Mouse (Mus musculus) hindbrain, embryonic 11.5 days (tissue): ENCODE measurements at regions not wholly inside any gene's neighbourhood (a gene's known extent, or its start where the extent isn't known, plus 50 kb on each side); places are given as distances from the start of the nearest gene placed in this dataset.

Experiments
- ATAC-seq: fragments of 200-750 bp; cut with Nextera tagmentation; 2 replicates; pipeline ENCODE4 v1.8.0; 2017; ENCODE audit warnings: mild to moderate bottlenecking, moderate TSS enrichment, moderate library complexity; ENCODE audit not compliant: low FRiP score
- DNase-seq: peaks from one replicate; pipeline ENCODE4 v3.0.0-alpha.2; 2015; ENCODE audit warnings: low spot score
- H3K27ac ChIP-seq: fragments of 300-500 bp; sonication (generic); 2 replicates; pipeline ENCODE4 v1.5.1; 2014; ENCODE audit warnings: mild to moderate bottlenecking, low read depth, low read length
- H3K27me3 ChIP-seq: fragments of 300-500 bp; sonication (generic); 2 replicates; pipeline ENCODE4 v1.6.1; 2014; ENCODE audit warnings: mild to moderate bottlenecking, low read length, moderate library complexity, mixed read lengths; ENCODE audit not compliant: control insufficient read depth, insufficient read depth
- H3K36me3 ChIP-seq: fragments of 300-500 bp; sonication (generic); 2 replicates; pipeline ENCODE4 v1.6.1; 2014; ENCODE audit warnings: mild to moderate bottlenecking, low read length, moderate library complexity, mixed read lengths; ENCODE audit not compliant: control insufficient read depth, insufficient read depth
- H3K4me1 ChIP-seq: fragments of 300-500 bp; sonication (generic); replicated peaks from 2 replicates; pipeline ENCODE4 v1.6.1; 2014; ENCODE audit warnings: low read length, mixed read lengths; ENCODE audit not compliant: control insufficient read depth, insufficient read depth
- H3K4me2 ChIP-seq: fragments of 300-500 bp; sonication (generic); replicated peaks from 2 replicates; pipeline ENCODE4 v1.6.1; 2014; ENCODE audit warnings: mild to moderate bottlenecking, low read depth, low read length
- H3K4me3 ChIP-seq: fragments of 300-500 bp; sonication (generic); 2 replicates; pipeline ENCODE4 v1.5.1; 2014; ENCODE audit warnings: low read depth, low read length
- H3K9ac ChIP-seq: fragments of 300-500 bp; sonication (generic); 2 replicates; pipeline ENCODE4 v1.6.1; 2014; ENCODE audit warnings: low read depth, low read length
- H3K9me3 ChIP-seq: fragments of 300-500 bp; sonication (generic); 2 replicates; pipeline ENCODE4 v1.6.1; 2016; ENCODE audit warnings: low read length; ENCODE audit not compliant: control insufficient read depth
- WGBS: fragments of 180-500 bp; shearing (Covaris S2); extraction: QIAGEN DNeasy Blood & Tissue Kit; methylation state at CpG from one replicate; pipeline ENCODE4 v1.1.7; 2014; 5-methylcytosine and 5-hydroxymethylcytosine counted together

- Histone ChIP-seq H3K36me3 (no peaks in the 10 kb centered on the region), H3K9me3 (no peaks in the 10 kb centered on the region), H3K9ac (no peak overlapping the region), H3K4me2 (no peak overlapping the region), H3K4me1 (no peaks in the 10 kb centered on the region), H3K27ac (no peak overlapping the region), H3K4me3 (no peak overlapping the region), H3K27me3 (no peaks in the 10 kb centered on the region)
- DNase-seq (no peak), ATAC-seq (no peak)
- WGBS: 79% methylated on average over 3 of the region's 3 CpGs
These were observed 146.1 kb upstream of the Lyplal1 start for GRCm38 (mm10) chr1:186263196-186263595.

- H3K27ac ChIP-seq: no peak overlapping the region
- no peak overlapping the region for H3K4me3 ChIP-seq
- H3K4me2 ChIP-seq: no peak overlapping the region
- no peak overlapping the region for H3K9ac ChIP-seq
- H3K4me1 ChIP-seq: no peaks in the 10 kb centered on the region
- H3K36me3 ChIP-seq: no peaks in the 10 kb centered on the region
- no peaks in the 10 kb centered on the region for H3K9me3 ChIP-seq
- H3K27me3 ChIP-seq: no peaks in the 10 kb centered on the region
- no peak for ATAC-seq
- no peak for DNase-seq
- WGBS: 76% methylated on average over 6 of the region's 6 CpGs
These were observed 144.9 kb upstream of the Lyplal1 start for GRCm38 (mm10) chr1:186262040-186262439.

- no peaks in the 10 kb centered on the region for H3K4me1 ChIP-seq
- H3K9me3 ChIP-seq: no peaks in the 10 kb centered on the region
- 31% methylated on average over 4 of the region's 4 CpGs for WGBS
- H3K27ac ChIP-seq: no peak overlapping the region
- H3K27me3 ChIP-seq: no peaks in the 10 kb centered on the region
- ATAC-seq (peak; percentile 73), DNase-seq (peak; percentile 61)
- no peak overlapping the region for H3K4me2 ChIP-seq
- no peaks in the 10 kb centered on the region for H3K36me3 ChIP-seq
- H3K4me3 ChIP-seq: no peak overlapping the region
- H3K9ac ChIP-seq: no peak overlapping the region
These were observed 144.3 kb upstream of the Lyplal1 start for GRCm38 (mm10) chr1:186261326-186261833.

GRCm38 (mm10) chr1:186257611-186258010, 140.5 kb upstream of the Lyplal1 start:
- Histone ChIP-seq H3K9ac (no peak overlapping the region), H3K4me3 (no peak overlapping the region), H3K4me1 (no peaks in the 10 kb centered on the region), H3K36me3 (no peaks in the 10 kb centered on the region), H3K27me3 (no peaks in the 10 kb centered on the region), H3K27ac (no peak overlapping the region), H3K9me3 (no peaks in the 10 kb centered on the region), H3K4me2 (no peak overlapping the region)
- no peak for ATAC-seq
- 75% methylated on average over 1 of the region's 1 CpGs for WGBS
- DNase-seq: no peak

GRCm38 (mm10) chr1:186255476-186256080, 138.5 kb upstream of the Lyplal1 start:
- H3K27me3 ChIP-seq: no peaks in the 10 kb centered on the region
- no peaks in the 10 kb centered on the region for H3K36me3 ChIP-seq
- ATAC-seq (no peak), DNase-seq (no peak)
- no peak overlapping the region for H3K9ac ChIP-seq
- H3K27ac ChIP-seq: no peak overlapping the region
- H3K4me2 ChIP-seq: no peak overlapping the region
- no peaks in the 10 kb centered on the region for H3K9me3 ChIP-seq
- H3K4me3 ChIP-seq: no peak overlapping the region
- WGBS: 68% methylated on average over 8 of the region's 8 CpGs
- H3K4me1 ChIP-seq: no peaks in the 10 kb centered on the region

- Histone ChIP-seq H3K27ac (no peak overlapping the region), H3K9ac (no peak overlapping the region), H3K4me2 (no peak overlapping the region), H3K27me3 (no peaks in the 10 kb centered on the region), H3K4me3 (no peak overlapping the region), H3K9me3 (no peaks in the 10 kb centered on the region), H3K4me1 (no peaks in the 10 kb centered on the region), H3K36me3 (no peaks in the 10 kb centered on the region)
- 66% methylated on average over 3 of the region's 3 CpGs for WGBS
- DNase-seq (no peak), ATAC-seq (no peak)
These were observed 137.4 kb upstream of the Lyplal1 start for GRCm38 (mm10) chr1:186254500-186254899.

- H3K9me3 ChIP-seq: no peaks in the 10 kb centered on the region
- H3K36me3 ChIP-seq: no peaks in the 10 kb centered on the region
- no peaks in the 10 kb centered on the region for H3K4me1 ChIP-seq
- no peak overlapping the region for H3K27ac ChIP-seq
- H3K9ac ChIP-seq: no peak overlapping the region
- no peak overlapping the region for H3K4me2 ChIP-seq
- no peak overlapping the region for H3K4me3 ChIP-seq
- ATAC-seq (no peak), DNase-seq (no peak)
- WGBS: 83% methylated on average over 4 of the region's 4 CpGs
- no peaks in the 10 kb centered on the region for H3K27me3 ChIP-seq
These were observed 135.4 kb upstream of the Lyplal1 start for GRCm38 (mm10) chr1:186252551-186252950.

- H3K4me1 ChIP-seq: no peaks in the 10 kb centered on the region
- H3K4me2 ChIP-seq: no peak overlapping the region
- no peaks in the 10 kb centered on the region for H3K27me3 ChIP-seq
- H3K36me3 ChIP-seq: no peaks in the 10 kb centered on the region
- no peak for ATAC-seq
- no peak overlapping the region for H3K9ac ChIP-seq
- DNase-seq: no peak
- 65% methylated on average over 4 of the region's 4 CpGs for WGBS
- H3K9me3 ChIP-seq: no peaks in the 10 kb centered on the region
- H3K4me3 ChIP-seq: no peak overlapping the region
- H3K27ac ChIP-seq: no peak overlapping the region
These were observed 133.2 kb upstream of the Lyplal1 start for GRCm38 (mm10) chr1:186250316-186250715.

GRCm38 (mm10) chr1:186249214-186249613, 132.1 kb upstream of the Lyplal1 start:
- DNase-seq (no peak), ATAC-seq (no peak)
- no peaks in the 10 kb centered on the region for H3K27me3 ChIP-seq
- no peak overlapping the region for H3K27ac ChIP-seq
- H3K4me2 ChIP-seq: no peak overlapping the region
- no peaks in the 10 kb centered on the region for H3K4me1 ChIP-seq
- H3K9ac ChIP-seq: no peak overlapping the region
- H3K36me3 ChIP-seq: no peaks in the 10 kb centered on the region
- WGBS: 94% methylated on average over 4 of the region's 4 CpGs
- no peak overlapping the region for H3K4me3 ChIP-seq
- H3K9me3 ChIP-seq: no peaks in the 10 kb centered on the region
